ENCODE assay signal across 17 mouse cellular contexts in the genomic region with DNA sequence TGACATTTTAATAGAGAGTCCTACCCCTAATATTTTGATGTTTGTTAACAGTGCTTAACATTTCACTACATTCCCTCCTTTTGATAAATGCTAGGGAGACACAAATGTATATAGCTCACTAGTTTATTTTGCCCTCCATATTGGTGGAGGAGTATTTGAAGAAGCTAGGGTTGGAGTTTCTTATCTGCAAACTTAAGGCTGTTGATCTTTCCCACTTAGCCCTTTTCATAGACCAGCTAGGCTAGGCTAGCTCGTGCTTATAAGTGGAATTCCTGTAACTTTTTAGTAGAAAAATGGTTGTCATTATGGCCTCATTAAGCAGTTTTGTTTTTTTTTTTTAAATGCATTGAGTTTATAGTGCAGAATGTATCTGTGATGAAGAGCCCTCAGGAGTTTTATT. TPM values are rescaled to one million over a fixed set of nuclear protein-coding genes. Genes with fewer than 3 reads are reported as not detected.
DNase-seq lines count a peak whose midpoint lies in the region; ATAC-seq and TF ChIP-seq lines count a peak whose summit lies in the region.
"Had no signal": no experiment of that assay in that cellular context is flagged by ENCODE, and none has a peak within 500 bp of the region (broad histone marks: within the 10 kb centered on the region; RNA-seq: fewer than 3 reads in every experiment).

No protein-coding gene starts in this region.

- H3K9me3 ChIP-seq in heart, embryonic 14.5 days (ENCODE audit: control insufficient read depth, low read length) = no peaks in the 10 kb centered on the region
- no peaks in the 10 kb centered on the region for H3K9me3 ChIP-seq in lung, embryonic 14.5 days (ENCODE audit: low read depth, low read length)
- H3K9me3 ChIP-seq in G1E (replicated peaks) = no peaks in the 10 kb centered on the region
- no peaks in the 10 kb centered on the region for H3K9me3 ChIP-seq in liver, embryonic 14.5 days (ENCODE audit: control insufficient read depth, low read length)
- H3K9me3 ChIP-seq: embryonic facial prominence, embryonic 15.5 days had no signal

- no peak overlapping the region for H3K9ac ChIP-seq in heart, embryonic 14.5 days (ENCODE audit: low read length)
- no peak overlapping the region for H3K9ac ChIP-seq in lung, embryonic 14.5 days
- H3K9ac ChIP-seq in liver, embryonic 14.5 days (replicated peaks) = peak overlapping the region; percentile 52

- WGBS in heart, embryonic 14.5 days = 50% methylated on average over 1 of the region's 1 CpGs
- 63% methylated on average over 1 of the region's 1 CpGs for WGBS in lung, embryonic 14.5 days
- 6% methylated on average over 1 of the region's 1 CpGs for WGBS in liver, embryonic 14.5 days (ENCODE audit: insufficient replicate concordance)

- H3K27me3 ChIP-seq in heart, embryonic 14.5 days (ENCODE audit: control insufficient read depth, insufficient read depth, low read length) = no peaks in the 10 kb centered on the region
- no peaks in the 10 kb centered on the region for H3K27me3 ChIP-seq in lung, embryonic 14.5 days (ENCODE audit: insufficient read depth, low read length)
- H3K27me3 ChIP-seq in G1E (ENCODE audit: insufficient read depth, low read length) = no peaks in the 10 kb centered on the region
- H3K27me3 ChIP-seq in liver, embryonic 14.5 days (ENCODE audit: control insufficient read depth, insufficient read depth, low read length) = no peaks in the 10 kb centered on the region
- H3K27me3 ChIP-seq: embryonic facial prominence, embryonic 15.5 days had no signal

- H3K36me3 ChIP-seq in heart, embryonic 14.5 days (ENCODE audit: control insufficient read depth, insufficient read depth, low read length) = no peaks in the 10 kb centered on the region; the same call in 1 of the 2 replicates
- peaks cover 7% of the 10 kb centered on the region; the same call in 1 of the 2 replicates for H3K36me3 ChIP-seq in lung, embryonic 14.5 days (ENCODE audit: insufficient read depth)
- peaks cover 36% of the 10 kb centered on the region for H3K36me3 ChIP-seq in G1E (replicated peaks)
- H3K36me3 ChIP-seq in liver, embryonic 14.5 days (replicated peaks; ENCODE audit: control insufficient read depth, insufficient read depth, low read depth) = peaks cover 7% of the 10 kb centered on the region

- peak overlapping the region; percentile 90; the same call in 1 of the 2 replicates for H3K4me2 ChIP-seq in heart, embryonic 14.5 days (ENCODE audit: low read length)
- peak overlapping the region; percentile 42 for H3K4me2 ChIP-seq in lung, embryonic 14.5 days
- H3K4me2 ChIP-seq in liver, embryonic 14.5 days (ENCODE audit: low read depth) = peak overlapping the region; percentile 82

- H3K27ac ChIP-seq in heart, embryonic 14.5 days (replicated peaks in 1 of 2; ENCODE audit: control insufficient read depth in 1 of 2, insufficient read depth in 1 of 2, low read depth in 2 of 2, low read length in 2 of 2) = no peak overlapping the region
- no peak overlapping the region for H3K27ac ChIP-seq in lung, embryonic 14.5 days (ENCODE audit: low read depth)
- peak overlapping the region; percentile 34 for H3K27ac ChIP-seq in liver, embryonic 14.5 days

- TF ChIP-seq EP300 in liver, embryonic 14.5 days (IDR thresholded peaks at IDR 0.05; ENCODE audit: low read depth) = no peak

- DNase-seq in heart, adult 9 months (ENCODE audit: low spot score in 2 of 2) = no peak
- no peak for DNase-seq in lung, embryonic 14.5 days
- DNase-seq in lung, postnatal 25 days (ENCODE audit: low spot score) = no peak
- no peak for DNase-seq in G1E (ENCODE audit: low spot score)
- DNase-seq in liver, embryonic 14.5 days (ENCODE audit: low read depth in 3 of 3, low spot score in 3 of 3) = no peak
- no peak for DNase-seq in urinary bladder, postnatal 36 days (ENCODE audit: low spot score in 2 of 2)
- DNase-seq: cerebellum, adult 11 months; gastrocnemius, postnatal 14 days; heart, postnatal 10 days; kidney, adult 18-20 months; kidney, postnatal 4 days; left cerebral cortex, postnatal 4 days; lung, postnatal 4 days had no signal

- TF ChIP-seq CTCF in lung, embryonic 14.5 days (IDR thresholded peaks at IDR 0.05; ENCODE audit: low read depth) = no peak
- no peak for TF ChIP-seq CTCF in G1E (IDR thresholded peaks at IDR 0.05; ENCODE audit: low read depth, low read length)
- no peak for TF ChIP-seq CTCF in liver, embryonic 14.5 days (IDR thresholded peaks at IDR 0.05; ENCODE audit: low read depth)

- ATAC-seq in heart, embryonic 14.5 days (ENCODE audit: insufficient number of reproducible peaks, insufficient read depth, low FRiP score, low read depth) = no peak
- ATAC-seq in lung, embryonic 14.5 days (ENCODE audit: insufficient read depth) = no peak
- ATAC-seq in G1E (ENCODE audit: extremely low read depth, insufficient number of reproducible peaks, low FRiP score, poor library complexity, severe bottlenecking) = no peak
- no peak for ATAC-seq in liver, embryonic 14.5 days (ENCODE audit: insufficient read depth)
- ATAC-seq: activated CD4-positive, CD25-positive, alpha-beta regulatory T cell, adult 4 months; forebrain, embryonic 16.5 days had no signal

- H3K4me1 ChIP-seq in heart, embryonic 14.5 days (ENCODE audit: control insufficient read depth in 2 of 2, insufficient read depth in 2 of 2, low read length in 2 of 2) = 0 out of 4 replicates have a peak, but pooled peaks cover 0 to 7% of the 10 kb centered on the region in 2 experiments
- H3K4me1 ChIP-seq in lung, embryonic 14.5 days (ENCODE audit: insufficient read depth) = no peaks in the 10 kb centered on the region
- H3K4me1 ChIP-seq in G1E (ENCODE audit: insufficient read depth, low read depth, low read length) = peaks cover 58% of the 10 kb centered on the region
- peaks cover 12 to 18% of the 10 kb centered on the region in 2 experiments for H3K4me1 ChIP-seq in liver, embryonic 14.5 days (replicated peaks; ENCODE audit: control insufficient read depth in 2 of 2, insufficient read depth in 2 of 2, low read length in 1 of 2)

- no peak overlapping the region; a peak in 1 of 4 replicates for H3K4me3 ChIP-seq in heart, embryonic 14.5 days (ENCODE audit: control insufficient read depth in 1 of 2, insufficient read depth in 1 of 2, low read depth in 1 of 2, low read length in 2 of 2)
- no peak overlapping the region for H3K4me3 ChIP-seq in lung, embryonic 14.5 days (ENCODE audit: low read depth, low read length)
- peak overlapping the region; percentile 88; the same call in 1 of the 2 replicates for H3K4me3 ChIP-seq in G1E (ENCODE audit: low read depth, low read length)
- peak overlapping the region in 1 of 2 experiments; percentile 92; a peak in 2 of 4 replicates for H3K4me3 ChIP-seq in liver, embryonic 14.5 days (ENCODE audit: insufficient read depth in 1 of 2, low read depth in 2 of 2, low read length in 2 of 2)

RNA-seq across cellular contexts. Expression of gene Vkorc1l1, which starts 1.6 kb away (rescaled TPM):
- polyA plus RNA-seq in heart, embryonic 14.5 days (2014; fragmentation: Nextera tagmentation; extraction: Ambion mirVana) = 13.1 and 14.5 TPM in 2 replicates
- 22.7 and 23.4 TPM in 2 replicates for polyA plus RNA-seq in lung, embryonic 14.5 days (2014; fragmentation: Nextera tagmentation; extraction: Ambion mirVana)
- 122 and 152 TPM in 2 replicates for total RNA-seq in G1E (2014; fragmentation: Nextera tagmentation)
- total RNA-seq in G1E (2017) = 76.7 and 90.2 TPM in 2 replicates
- 21.6 and 24.1 TPM in 2 replicates for polyA plus RNA-seq in G1E (2012)
- 16.5 and 16.6 TPM in 2 replicates for polyA plus RNA-seq in liver, embryonic 14.5 days (2012; rRNA removed)
- 16.2 and 17.5 TPM in 2 replicates for polyA plus RNA-seq in liver, embryonic 14.5 days (2014; fragmentation: Nextera tagmentation; extraction: Ambion mirVana)

RNA-seq across cellular contexts. Expression of gene Nupr1l, which starts 35.1 kb away (rescaled TPM):
- 2.9 and 3.8 TPM in 2 replicates for polyA plus RNA-seq in heart, embryonic 14.5 days (2014; fragmentation: Nextera tagmentation; extraction: Ambion mirVana)
- 1.5 and 2.6 TPM in 2 replicates for polyA plus RNA-seq in lung, embryonic 14.5 days (2014; fragmentation: Nextera tagmentation; extraction: Ambion mirVana)
- total RNA-seq in G1E (2014; fragmentation: Nextera tagmentation) = 4.0 and 11.2 TPM in 2 replicates
- total RNA-seq in G1E (2017) = 4.0 and 8.7 TPM in 2 replicates
- 1.2 TPM in 2 replicates for polyA plus RNA-seq in G1E (2012)
- polyA plus RNA-seq in liver, embryonic 14.5 days (2012; rRNA removed) = 0.26 and 0.61 TPM in 2 replicates
- polyA plus RNA-seq in liver, embryonic 14.5 days (2014; fragmentation: Nextera tagmentation; extraction: Ambion mirVana) = 0.71 and 0.72 TPM in 2 replicates
- polyA plus RNA-seq: activated CD4-positive, CD25-positive, alpha-beta regulatory T cell, adult 4 months had no signal

RNA-seq across cellular contexts. Expression of gene Phkg1, which starts 45.1 kb away (rescaled TPM):
- polyA plus RNA-seq in heart, embryonic 14.5 days (2014; fragmentation: Nextera tagmentation; extraction: Ambion mirVana) = 1.00 and 2.4 TPM in 2 replicates
- polyA plus RNA-seq in lung, embryonic 14.5 days (2014; fragmentation: Nextera tagmentation; extraction: Ambion mirVana) = 0.11 and 0.18 TPM in 2 replicates
- total RNA-seq in G1E (2014; fragmentation: Nextera tagmentation) = not detected in 2 replicates
- total RNA-seq in G1E (2017) = 0.33 and 0.46 TPM in 2 replicates
- 0.03 TPM in 1 of 2 replicates, not detected in the other for polyA plus RNA-seq in G1E (2012)
- polyA plus RNA-seq in liver, embryonic 14.5 days (2012; rRNA removed) = 0.05 and 0.10 TPM in 2 replicates
- 0.10 and 0.18 TPM in 2 replicates for polyA plus RNA-seq in liver, embryonic 14.5 days (2014; fragmentation: Nextera tagmentation; extraction: Ambion mirVana)

RNA-seq across cellular contexts. Expression of gene Zbed5, which starts 47.9 kb away (rescaled TPM):
- 3.2 and 3.4 TPM in 2 replicates for polyA plus RNA-seq in heart, embryonic 14.5 days (2014; fragmentation: Nextera tagmentation; extraction: Ambion mirVana)
- 5.7 and 6.9 TPM in 2 replicates for polyA plus RNA-seq in lung, embryonic 14.5 days (2014; fragmentation: Nextera tagmentation; extraction: Ambion mirVana)
- total RNA-seq in G1E (2014; fragmentation: Nextera tagmentation) = 5.2 and 6.9 TPM in 2 replicates
- 0.99 and 1.4 TPM in 2 replicates for total RNA-seq in G1E (2017)
- 0.67 and 1.3 TPM in 2 replicates for polyA plus RNA-seq in G1E (2012)
- 0.43 and 0.70 TPM in 2 replicates for polyA plus RNA-seq in liver, embryonic 14.5 days (2012; rRNA removed)
- 0.67 and 1.4 TPM in 2 replicates for polyA plus RNA-seq in liver, embryonic 14.5 days (2014; fragmentation: Nextera tagmentation; extraction: Ambion mirVana)

RNA-seq across cellular contexts. Expression of gene Chchd2, which starts 56.1 kb away (rescaled TPM):
- polyA plus RNA-seq in heart, embryonic 14.5 days (2014; fragmentation: Nextera tagmentation; extraction: Ambion mirVana) = 1,002 and 1,067 TPM in 2 replicates
- polyA plus RNA-seq in lung, embryonic 14.5 days (2014; fragmentation: Nextera tagmentation; extraction: Ambion mirVana) = 859 and 893 TPM in 2 replicates
- total RNA-seq in G1E (2014; fragmentation: Nextera tagmentation) (69.4 and 78.3 TPM in 2 replicates), G1E (2017) (342 and 377 TPM in 2 replicates)
- polyA plus RNA-seq in G1E (2012) = 586 and 747 TPM in 2 replicates
- 452 and 500 TPM in 2 replicates for polyA plus RNA-seq in liver, embryonic 14.5 days (2012; rRNA removed)
- 630 and 646 TPM in 2 replicates for polyA plus RNA-seq in liver, embryonic 14.5 days (2014; fragmentation: Nextera tagmentation; extraction: Ambion mirVana)
